Mouse (Mus musculus) kidney, postnatal 4 days (tissue): ENCODE data around the gene Hnrnpdl.

ENCODE experiments used
- DNase-seq, 2 experiments: peaks; one replicate each; pipeline ENCODE4 v3.0.0; 2021; ENCODE audit warnings: mixed read lengths in 2 of 2

Hnrnpdl gene

DNA sequence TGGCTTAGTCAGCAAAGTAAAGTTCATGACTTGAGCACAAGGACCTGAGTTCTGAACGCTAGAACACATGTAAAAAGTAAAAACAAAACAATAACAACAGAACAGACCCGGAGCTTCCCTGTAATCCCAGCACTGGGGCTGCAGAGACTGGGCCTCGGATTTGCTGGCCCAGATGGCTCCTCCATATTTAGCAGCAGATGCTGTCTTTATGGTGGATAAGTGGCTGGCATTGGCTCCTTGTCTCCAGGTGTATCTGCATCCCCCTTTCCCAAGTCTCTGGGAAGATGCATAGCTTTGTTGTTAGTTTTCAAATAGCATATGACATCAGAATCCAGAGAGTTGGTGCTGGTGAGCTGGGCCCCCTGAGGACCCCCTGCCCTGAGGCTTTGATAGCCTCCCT, 6.6 kb upstream of the Hnrnpdl start:
- no peak for DNase-seq

DNA sequence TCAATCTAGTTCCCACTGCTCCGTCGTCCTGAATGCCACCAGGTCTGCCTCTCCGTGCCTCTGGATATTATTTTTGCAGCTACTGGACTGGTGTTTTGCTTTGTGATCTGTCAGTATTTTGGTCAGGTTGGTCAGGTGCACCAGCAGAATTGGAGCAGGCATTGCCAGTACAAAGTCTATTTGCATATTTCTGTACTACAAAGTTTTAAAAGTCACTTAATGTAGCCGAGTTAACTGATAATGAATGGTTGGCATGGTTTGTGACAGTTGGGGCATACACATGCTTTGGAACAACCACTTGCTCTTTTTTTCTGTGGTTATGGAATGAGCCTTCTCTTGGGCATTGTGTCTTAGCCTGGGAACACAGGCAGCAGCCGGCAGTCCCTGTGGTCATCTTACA, 5.2 kb upstream of the Hnrnpdl start:
- DNase-seq: no peak

DNA sequence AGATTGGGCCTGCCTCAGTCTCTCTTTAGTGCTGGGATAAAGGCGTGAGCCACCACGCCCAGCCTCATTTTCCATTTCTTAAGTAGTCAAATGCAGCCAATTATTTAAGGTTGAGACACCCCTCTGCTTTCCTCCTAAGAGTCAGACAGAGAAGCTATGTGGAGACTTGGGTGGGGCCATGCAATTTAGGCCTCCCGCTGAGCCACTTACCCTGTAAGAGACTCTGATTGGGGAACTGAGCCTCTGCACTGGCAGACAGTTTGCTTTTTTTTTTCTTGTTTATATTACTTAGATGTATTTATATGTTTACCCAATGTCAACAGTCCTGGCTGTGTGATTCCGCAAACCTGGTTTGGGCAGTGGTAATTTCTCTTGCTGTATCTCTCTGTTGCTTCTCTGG, 4.6 kb upstream of the Hnrnpdl start:
- no peak for DNase-seq

DNA sequence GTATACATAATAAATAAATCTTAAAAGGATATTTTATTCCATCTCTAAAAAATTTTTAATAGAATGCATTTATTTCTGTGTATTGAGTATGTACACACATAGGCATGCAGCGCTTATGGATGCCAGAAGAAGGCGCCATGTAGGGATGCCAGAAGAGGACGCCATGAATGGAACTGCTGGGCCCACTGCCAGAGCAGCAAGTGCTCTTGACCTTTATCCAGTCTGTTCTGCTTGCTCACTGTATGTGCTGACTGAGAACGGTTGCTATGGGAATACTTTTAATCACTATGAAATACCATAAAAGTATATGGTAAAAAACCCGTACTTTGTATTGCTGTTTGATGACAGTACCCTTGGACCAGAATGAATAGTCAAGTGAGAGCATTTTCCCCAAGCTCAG, 3.9 kb upstream of the Hnrnpdl start:
- peak; percentile 48 to 63 for DNase-seq

DNA sequence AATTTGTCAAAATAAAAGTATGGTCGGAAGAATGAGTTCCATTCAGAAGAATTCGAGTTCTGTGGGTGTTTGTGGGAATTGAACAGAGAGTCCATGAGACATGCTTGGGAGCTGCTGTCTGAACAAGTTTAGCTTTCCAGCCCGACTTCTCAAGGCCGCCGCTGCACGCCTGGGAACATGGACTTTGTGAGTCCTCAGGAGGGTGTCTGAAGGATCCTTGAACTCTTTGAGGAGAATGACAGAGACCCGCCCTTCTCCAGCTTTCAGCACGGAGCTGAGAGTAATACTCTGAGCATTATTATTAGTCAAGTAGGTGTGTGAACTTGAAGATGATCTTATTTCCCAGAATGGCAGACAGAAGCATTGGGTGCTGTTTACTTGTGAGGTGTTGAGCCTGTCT, 3.0 kb upstream of the Hnrnpdl start:
- DNase-seq: no peak

DNA sequence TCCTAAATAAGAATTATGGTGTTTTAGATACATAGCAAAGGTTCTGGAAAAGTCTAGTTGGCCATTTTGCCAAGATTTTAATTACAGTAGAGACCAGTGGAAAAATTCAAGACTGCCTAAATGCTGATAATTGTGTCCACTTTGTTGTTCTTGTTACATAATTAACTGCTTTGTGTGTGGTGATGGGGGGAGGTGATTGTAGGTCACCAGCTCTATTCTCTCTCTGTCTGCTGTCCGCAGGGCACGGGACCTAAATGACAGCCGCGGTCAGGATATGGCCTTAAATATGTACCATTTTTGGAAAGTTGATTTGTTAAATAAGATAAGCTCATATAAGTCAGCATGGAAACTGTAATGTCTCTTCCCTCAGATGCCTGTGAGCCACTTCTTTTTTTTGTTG, 1.8 kb upstream of the Hnrnpdl start:
- DNase-seq: no peak

DNA sequence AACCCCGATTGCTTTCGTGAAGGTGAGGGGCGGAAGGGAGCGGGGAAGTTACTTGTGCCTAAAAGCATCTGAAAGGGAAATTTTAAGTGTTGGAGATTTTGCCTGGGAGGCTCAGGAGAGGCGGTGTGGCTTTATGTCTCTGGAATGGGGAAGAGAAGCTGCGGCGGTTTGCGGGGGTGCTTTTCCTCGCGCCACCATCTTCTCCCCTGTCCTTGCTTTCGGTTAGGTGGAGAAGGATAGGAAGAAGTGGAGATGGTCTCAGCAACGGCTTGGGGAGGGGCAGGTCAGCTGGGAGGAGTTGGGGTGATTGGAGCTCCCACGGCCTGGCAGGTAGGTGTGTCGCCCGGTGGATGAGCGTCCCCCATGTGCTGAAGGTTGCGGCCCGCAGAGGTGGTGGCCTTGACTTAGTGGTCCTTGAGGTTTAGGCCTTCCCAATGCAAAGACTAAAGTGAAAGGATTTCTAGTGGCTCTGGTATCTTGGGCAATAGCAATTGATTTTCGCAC, 869 bp upstream of the Hnrnpdl start:
- peak in 1 of 2 experiments; percentile 49 for DNase-seq

DNA sequence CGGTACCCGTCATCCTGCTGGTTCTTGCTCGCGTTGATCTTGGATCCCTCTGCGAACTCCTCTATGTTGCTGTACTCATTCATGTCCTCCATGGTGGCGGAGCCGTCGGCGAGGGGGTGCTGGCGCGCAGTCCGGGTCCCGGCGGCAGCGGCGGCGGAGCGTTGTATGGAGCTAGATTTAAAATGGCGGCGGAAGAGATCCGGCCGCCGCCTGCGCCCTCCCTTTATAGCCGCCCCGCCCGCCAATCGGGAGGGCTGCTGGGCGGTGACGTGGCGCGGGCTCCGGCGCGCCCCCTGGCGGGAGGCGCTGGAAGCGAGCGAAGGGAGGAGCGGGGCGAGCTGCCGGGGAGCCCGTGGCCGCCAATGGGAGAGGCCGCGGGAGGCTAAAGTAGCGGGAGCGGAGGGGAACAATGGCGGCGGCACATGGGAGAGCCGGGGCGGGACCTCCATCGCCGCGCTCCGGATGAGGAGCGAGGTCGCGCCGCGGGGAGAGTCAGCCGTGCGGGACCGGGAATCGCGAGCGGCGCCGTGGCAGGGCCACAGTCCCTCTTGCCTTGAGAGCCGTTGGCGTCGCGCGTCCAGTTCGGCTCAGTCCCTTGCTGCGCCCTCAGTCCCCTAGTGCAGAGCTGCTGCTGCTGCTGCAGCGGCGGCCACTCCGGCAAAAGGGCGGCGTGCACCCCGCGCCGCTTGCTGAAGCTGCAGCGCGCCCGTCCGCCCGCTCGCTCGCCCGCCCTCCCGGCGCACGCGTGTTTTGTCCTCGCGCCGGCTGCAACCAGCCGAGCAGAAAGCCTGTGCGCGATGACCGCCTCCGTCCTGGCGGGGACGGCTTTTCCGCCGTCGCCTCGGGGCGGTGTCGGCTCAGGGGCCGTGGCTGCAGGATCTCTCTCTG, 506 bp downstream of the Hnrnpdl start:
- peak; percentile 96 to 97 for DNase-seq

DNA sequence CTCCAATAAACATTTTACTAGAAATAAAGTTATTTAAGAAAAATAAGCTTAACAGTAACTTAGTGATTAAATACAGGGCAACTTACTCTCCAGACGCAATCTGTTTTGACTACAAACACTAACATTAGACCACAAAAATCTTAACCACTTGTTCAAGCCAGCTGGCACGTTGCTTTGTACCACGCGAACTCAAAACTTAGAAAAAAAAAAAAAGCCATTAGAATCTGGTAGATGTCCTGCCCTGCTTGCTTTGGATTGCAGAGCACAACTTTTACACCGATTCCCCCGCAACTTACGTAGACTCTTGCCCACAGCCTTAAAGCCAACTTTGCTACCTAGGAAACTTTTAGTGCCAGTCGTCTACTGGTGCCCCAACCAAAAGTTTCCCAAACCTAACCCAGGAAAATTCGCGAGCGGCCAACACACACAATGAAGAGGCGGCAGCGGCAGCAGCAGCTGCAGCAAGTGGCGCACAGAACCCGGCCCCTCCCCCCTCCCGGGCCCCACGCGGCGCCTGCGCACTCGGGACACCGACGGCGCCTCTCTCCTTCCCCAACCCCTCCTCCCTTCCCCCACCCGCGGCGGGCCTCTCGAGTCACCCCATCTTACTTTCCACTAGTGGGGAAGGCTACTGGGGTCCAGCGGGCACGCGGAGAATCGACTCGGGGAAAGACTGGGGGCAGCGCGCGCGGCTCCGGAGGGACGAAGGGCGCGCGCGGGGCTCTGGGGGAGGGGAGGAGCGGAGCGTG, 1.3 kb downstream of the Hnrnpdl start:
- peak; percentile 95 to 96 for DNase-seq

DNA sequence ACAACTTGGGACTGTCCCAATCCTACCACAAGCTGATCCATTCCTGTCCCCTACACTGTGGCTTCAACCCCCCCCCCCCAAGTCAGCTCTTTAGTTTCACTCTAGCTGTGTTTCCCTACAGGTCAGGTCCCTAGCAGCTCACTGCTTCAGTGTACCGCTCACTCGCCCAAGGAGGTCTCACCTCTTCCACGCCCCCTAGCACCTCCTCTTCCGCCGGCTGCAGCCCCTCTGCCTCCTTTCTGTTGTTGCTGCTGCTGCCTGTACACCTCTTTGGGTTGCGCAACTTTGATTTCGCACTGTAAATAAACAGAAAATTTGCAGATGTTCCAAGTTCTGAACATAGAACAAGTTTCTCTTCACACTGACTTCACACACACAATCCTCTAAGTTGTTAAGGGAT, 2.8 kb downstream of the Hnrnpdl start:
- DNase-seq: peak; percentile 38 to 49

DNA sequence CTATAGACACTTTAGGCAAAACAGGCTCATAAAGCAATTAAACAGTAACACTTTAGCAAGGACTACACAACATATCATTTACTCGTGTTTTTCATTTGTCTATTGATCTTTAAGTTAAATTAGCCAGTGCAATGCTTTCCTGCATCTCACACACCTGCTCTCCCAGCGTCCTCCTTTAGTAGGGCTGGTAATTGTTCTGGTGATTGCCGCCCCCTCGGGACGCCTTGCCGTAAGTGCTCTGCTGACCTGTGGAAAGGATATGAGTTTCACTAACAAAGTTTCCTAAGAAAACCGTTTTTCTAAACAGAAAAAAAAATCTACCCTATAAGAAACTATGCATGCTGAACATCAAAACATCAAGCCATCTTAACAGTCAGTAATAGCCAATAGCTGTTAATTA, 3.5 kb downstream of the Hnrnpdl start:
- peak; percentile 38 to 48 for DNase-seq

DNA sequence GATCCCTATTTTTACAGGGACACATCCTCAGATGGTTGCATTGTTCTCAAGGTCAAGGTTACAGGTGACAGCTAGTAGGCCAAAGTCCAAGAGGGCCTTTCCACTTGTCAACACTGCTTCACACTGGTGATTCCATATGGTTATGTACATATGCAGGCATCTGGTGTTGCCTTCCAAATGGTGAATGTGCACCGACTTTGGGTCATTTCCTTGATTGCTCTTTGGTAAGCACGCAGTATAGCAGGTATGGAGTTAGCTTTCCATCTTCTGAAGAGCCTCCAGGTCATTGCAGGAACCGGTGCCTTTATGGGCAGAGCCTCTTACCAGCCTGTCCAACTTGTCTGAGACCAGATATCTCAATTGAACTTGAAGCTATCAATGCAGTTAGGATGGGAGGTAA, 6.8 kb downstream of the Hnrnpdl start:
- DNase-seq: no peak

DNA sequence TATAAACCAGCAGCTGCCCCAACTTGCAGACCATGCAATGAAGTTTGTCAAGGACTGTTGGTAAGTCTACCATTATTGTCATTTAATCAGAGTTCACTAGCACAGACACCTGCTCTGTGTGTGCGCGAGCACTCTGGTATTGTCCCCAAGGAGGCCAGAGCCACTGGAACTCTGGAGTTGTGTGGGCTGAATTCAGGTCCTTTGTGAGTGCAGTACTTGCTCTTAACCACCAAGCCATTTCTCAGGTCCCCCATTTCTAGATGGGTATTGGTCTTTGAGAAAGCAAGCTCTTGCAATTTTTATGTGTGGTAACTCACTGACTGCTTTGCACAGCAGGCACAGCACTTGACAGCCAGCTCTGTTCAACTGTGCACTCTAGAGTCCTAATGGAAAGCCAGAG, 7.4 kb downstream of the Hnrnpdl start:
- DNase-seq: no peak

DNA sequence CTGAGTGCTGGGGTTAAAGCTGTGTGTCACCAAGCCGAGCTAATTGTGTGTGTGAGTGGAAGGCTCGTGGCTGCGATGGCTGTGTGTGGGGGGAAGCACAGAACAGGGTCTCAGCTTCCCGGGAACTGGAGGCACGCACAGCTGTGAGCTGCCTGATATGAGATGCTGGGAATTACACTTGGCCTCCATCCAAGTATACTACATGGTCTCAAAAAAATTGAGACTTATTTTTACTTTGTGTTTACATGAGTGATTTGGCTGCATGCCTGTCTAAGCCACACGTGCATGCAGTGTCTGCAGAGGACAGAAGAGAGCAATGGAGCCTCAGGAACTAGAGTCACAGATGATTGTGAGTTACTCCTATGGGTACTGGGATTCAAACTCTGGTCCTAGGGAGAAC, 9.4 kb downstream of the Hnrnpdl start:
- DNase-seq: peak; percentile 40 to 55

DNA sequence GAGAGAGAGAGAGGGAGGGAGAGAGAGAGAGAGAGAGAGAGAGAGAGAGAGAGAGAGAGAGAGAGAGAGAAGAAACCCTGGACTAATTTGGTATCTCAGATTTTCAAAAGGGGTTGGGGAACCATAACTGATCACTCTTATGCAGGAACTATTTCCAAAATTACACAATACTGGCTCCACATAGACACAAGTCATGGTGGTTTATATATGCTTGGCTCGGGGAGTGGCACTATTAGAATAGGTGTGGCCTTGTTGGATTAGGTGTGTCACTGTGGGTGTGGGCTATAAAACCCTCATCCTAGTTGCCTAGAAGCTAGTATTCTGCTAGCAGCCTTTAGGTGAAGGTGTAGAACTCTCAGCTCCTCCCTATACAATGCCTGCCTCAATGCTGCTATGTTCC, 14.6 kb downstream of the Hnrnpdl start:
- DNase-seq: no peak

DNA sequence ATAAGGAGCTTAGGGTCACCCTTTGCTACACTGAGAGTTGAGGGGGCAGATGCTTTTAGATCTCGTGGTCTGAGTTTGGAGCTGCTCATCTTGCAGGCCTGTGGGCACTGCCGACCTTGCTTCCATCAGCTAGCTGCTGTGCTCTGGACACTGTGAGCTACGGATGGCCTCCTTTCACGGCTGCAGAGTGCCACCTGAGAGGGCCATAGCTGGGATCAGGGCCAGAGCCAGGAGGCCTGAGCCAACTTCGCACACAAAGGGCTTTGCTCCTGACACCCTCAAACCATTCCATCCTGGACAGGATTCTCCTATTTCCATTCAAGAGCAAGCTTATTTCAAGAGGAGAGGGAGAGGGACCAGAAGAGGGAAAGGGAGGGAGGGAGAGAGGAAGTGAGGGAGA, 15.1 kb downstream of the Hnrnpdl start:
- DNase-seq: no peak

DNA sequence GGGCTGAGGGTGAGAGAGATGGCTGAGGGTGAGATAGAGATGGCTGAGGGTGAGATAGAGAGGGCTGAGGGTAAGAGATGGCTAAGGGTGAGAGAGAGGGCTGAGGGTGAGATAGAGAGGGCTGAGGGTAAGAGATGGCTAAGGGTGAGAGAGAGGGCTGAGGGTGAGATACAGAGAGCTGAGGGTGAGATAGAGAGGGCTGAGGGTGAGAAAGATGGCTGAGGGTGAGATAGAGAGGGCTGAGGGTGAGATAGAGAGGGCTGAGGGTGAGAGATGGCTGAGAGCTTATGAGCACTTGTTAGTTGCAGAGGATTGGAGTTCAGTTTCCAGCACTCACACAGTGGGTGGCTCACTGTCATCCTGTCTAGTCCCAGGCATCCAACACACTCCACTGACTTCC, 19.4 kb downstream of the Hnrnpdl start:
- no peak for DNase-seq

DNA sequence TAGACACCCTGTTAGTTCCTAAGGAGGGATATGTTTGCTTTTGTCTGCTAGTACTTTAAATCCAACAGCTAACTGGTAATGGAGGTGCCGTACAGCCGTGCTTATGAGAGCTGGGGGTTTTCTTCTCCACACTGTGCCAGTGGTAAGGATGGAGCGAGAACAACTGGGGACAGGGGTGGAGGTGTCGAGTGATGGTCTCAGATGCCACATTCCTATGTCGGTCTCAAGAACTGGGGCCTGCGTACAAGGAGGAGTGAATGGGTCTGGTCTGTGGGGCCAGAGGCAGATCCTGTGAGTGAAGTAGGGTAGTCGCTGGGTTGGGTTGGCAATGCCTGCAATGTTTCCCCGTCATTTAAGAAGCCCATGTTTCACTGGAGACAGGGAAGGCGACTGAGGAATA, 26.9 kb downstream of the Hnrnpdl start:
- no peak for DNase-seq

DNA sequence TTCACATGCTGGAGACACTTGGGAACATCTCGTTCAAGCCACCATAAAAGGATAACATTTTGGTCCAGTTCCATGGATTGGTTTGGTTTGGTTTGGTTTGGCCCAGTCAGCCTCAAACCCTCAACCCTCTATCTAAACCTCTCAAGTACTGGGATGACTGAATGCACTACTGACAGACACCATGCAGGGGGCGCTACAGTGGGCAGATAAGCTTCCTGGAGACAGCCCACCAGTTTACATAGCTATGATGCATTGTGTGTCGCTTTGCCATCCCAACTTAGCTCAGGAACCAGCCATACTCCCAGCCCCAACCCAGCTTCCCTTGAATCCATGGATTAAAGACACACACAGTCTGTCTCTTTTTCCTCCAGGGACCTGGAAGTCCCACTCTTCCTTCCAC, 31.0 kb downstream of the Hnrnpdl start:
- DNase-seq: no peak

DNA sequence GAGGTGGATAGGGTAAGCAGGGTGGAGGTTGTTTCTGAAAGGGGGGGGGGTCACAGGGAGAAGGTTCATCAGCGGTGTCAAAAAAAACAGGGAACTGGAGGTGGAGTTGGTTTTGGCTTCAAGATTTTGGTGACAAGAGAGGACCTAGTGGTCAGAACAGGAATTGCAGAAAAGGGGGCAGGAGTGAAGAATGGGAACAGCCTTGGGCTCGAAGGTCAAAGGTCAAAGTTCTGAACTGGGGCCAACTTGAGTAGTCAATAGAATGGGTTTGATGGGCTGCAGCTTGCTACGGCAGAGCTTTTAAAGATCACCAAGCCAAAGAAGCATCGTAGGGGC, 32.5 kb downstream of the Hnrnpdl start:
- DNase-seq: no peak

DNA sequence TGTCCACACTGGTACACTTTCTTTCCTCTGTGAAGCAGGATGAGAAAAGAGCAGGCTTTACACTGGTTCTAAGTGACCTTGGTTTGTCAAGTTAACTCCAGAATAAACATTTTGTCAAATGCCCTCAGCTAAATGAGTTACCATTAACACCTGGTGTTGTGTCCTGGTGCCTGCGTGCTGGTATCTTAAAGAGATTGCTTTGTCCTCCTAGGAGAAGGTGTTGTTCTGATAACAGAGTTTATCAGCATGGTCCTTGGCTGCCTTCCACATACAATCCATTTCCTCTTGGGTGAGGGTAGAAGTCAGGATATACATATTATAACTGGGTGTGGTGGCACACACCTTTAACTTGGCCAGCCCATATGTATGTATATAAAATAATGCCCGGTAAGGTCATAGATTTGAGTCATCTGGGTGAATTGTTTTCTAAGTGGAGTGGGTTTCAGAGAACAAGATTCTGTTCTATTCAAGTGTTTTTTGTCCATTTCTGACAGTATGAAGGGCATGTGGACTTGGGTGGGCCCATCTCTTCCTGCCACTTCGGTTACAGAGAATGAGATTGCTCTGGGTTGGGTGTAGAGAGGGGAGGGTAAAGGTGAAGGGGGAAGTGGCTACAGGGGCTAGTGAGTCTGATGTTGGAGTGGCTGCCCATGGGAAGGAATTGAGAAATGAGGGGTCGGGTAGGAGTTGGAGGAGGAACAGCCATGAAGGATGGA, 33.0 kb downstream of the Hnrnpdl start:
- no peak for DNase-seq

DNA sequence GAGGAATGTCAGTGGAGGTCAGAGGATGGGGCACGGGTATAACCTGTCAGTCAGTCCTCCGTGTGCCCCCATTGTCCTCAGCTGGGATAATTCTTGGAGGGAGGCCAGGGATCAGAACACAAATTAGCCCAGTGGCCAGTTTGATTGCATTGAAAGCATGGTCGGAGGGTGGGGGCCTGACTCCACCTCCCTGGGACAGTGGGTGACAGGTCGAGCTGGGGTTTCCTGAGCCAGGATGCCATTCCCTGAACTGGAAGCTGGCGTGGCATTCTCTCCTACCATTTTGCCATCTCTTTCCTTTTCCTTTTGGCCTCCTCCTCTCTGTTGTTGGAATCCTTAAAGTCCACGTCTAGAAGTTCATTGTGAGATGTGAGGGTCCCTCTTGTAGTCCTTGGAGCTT, 33.6 kb downstream of the Hnrnpdl start:
- DNase-seq: no peak

DNA sequence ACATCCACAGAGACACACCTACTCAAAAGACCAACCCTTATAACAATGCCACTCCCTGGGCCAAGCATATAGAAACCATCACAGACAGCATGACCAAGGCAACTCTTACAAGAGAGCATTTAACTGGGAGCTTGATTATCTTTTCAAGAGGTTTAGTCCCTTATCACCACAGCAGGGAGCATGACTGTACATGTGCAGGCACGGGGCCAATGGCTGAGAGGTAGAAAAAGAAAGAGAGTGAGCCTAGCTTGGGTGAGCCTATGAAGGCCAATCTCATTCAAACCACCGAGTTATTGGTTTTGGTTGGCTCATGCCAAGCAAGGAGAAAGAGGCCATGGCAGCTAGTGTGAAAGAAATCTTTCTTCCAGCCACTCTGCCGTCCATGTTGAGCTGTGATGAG, 34.0 kb downstream of the Hnrnpdl start:
- no peak for DNase-seq

DNA sequence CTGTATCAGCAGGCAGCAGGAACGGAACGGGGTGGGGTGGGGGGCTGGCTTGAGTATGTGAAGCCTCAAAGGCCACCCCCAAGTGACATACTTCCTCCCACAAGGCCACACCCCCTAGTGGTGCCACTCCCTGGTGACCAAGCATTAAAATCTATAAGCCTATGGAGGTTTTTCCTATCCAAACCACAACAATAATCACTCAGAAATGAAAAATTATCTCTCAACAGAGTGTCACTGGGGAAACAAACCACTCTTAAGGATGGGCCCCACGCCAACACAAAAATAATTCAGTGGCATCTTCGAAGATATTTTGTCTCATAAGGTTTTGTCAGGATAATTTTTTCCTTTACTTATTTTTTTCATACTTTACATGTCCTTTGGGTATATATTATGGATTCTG, 35.6 kb downstream of the Hnrnpdl start:
- DNase-seq: no peak
